Mouse (Mus musculus): ENCODE results near the gene Ncf1. TPM values are rescaled to one million over a fixed set of nuclear protein-coding genes. Genes with fewer than 3 reads are reported as not detected.

Gene Ncf1
- polyA plus RNA-seq, 1 experiment from 2014 or later, result 2.1 TPM

- no peak for TF ChIP-seq CTCF (IDR thresholded peaks at IDR 0.05; ENCODE audit: low read depth)
- no peak overlapping the region for H3K4me3 ChIP-seq (ENCODE audit: low read depth, low read length)
- H3K27ac ChIP-seq (ENCODE audit: low read depth, low read length), result no peak overlapping the region
- no peaks in the 10 kb centered on the region for H3K9me3 ChIP-seq (ENCODE audit: control insufficient read depth)
- no peaks in the 10 kb centered on the region for H3K27me3 ChIP-seq (replicated peaks; ENCODE audit: control insufficient read depth, insufficient read depth, low read length)
- no peak overlapping the region for H3K9ac ChIP-seq (ENCODE audit: low read depth, low read length)
- H3K36me3 ChIP-seq (ENCODE audit: control insufficient read depth, insufficient read depth), result peaks cover 9% of the 10 kb centered on the region; the same call in 1 of the 2 replicates
- ATAC-seq, result no peak
- WGBS, result 67% methylated on average over 12 of the region's 12 CpGs
- no peak overlapping the region for H3K4me2 ChIP-seq (replicated peaks; ENCODE audit: low read depth)
- no peaks in the 10 kb centered on the region for H3K4me1 ChIP-seq (replicated peaks; ENCODE audit: control insufficient read depth, insufficient read depth, low read length)
Observed at GRCm38 (mm10) chr5:134214021-134214806, 15.2 kb downstream of the Ncf1 start.

DNA sequence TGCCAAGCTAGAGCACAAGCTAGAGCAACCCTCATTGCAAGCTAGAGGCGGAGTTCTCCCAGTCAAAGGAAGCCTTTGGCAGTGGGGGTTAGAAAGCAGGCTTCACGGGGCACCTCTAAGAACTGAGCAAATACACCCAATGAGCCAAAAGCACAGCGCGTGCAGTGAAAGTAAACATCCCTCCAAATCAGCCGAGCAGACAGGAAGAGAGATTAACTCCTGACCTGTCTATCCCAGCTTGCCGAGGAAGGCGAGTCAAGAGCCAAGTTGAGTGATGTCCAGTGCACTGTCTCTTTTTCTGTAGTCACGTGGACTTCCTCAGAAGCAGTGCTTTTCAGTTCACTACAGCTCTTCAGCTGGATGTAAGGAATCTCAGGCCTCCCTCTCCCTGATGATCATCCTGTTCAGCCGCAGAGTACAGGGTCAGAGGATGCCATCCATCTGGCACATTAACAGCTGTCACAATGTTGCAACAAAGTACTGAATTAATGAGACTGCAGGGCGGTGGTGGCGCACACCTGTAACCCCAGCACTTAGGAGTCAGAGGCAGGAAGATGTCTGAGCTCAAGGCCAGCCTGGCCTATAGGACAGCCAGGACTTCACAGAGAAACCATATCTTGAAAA, 19.4 kb downstream of the Ncf1 start:
- Histone ChIP-seq H3K36me3 (ENCODE audit: control insufficient read depth, insufficient read depth) (peaks cover 4% of the 10 kb centered on the region; the same call in 1 of the 2 replicates), H3K4me2 (replicated peaks; ENCODE audit: low read depth) (no peak overlapping the region), H3K27me3 (replicated peaks; ENCODE audit: control insufficient read depth, insufficient read depth, low read length) (no peaks in the 10 kb centered on the region), H3K9ac (ENCODE audit: low read depth, low read length) (no peak overlapping the region), H3K4me3 (ENCODE audit: low read depth, low read length) (no peak overlapping the region), H3K9me3 (ENCODE audit: control insufficient read depth) (no peaks in the 10 kb centered on the region), H3K4me1 (replicated peaks; ENCODE audit: control insufficient read depth, insufficient read depth, low read length) (no peaks in the 10 kb centered on the region), H3K27ac (ENCODE audit: low read depth, low read length) (no peak overlapping the region)
- 21% methylated on average over 11 of the region's 11 CpGs for WGBS
- no peak for ATAC-seq
- TF ChIP-seq CTCF (IDR thresholded peaks at IDR 0.05; ENCODE audit: low read depth), result no peak

GRCm38 (mm10) chr5:134206721-134207120, 22.7 kb downstream of the Ncf1 start:
- Histone ChIP-seq H3K9me3 (ENCODE audit: control insufficient read depth) (no peaks in the 10 kb centered on the region), H3K4me3 (ENCODE audit: low read depth, low read length) (no peak overlapping the region)
- no peak for ATAC-seq

DNA sequence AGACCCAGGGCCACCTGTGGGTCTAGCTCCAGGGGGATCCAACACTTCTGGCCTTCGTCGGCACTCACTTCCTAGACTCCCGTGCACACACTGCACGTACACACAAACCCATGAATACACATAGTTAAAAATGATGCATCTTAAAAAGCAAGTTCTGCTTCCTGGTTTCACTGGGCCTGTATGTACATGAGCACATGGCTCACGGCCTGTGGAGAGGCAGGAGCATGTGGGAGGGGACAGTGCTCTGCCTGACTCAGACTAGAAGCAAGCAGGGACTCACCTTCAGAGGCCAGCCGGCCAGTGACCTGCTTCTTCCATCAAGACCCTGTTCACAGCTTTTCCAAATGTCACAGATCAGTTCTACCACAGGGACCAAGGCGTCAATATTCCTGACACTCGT, 35.8 kb downstream of the Ncf1 start:
- Histone ChIP-seq H3K27me3 (replicated peaks; ENCODE audit: control insufficient read depth, insufficient read depth, low read length) (no peaks in the 10 kb centered on the region), H3K4me2 (replicated peaks; ENCODE audit: low read depth) (no peak overlapping the region), H3K9me3 (ENCODE audit: control insufficient read depth) (no peaks in the 10 kb centered on the region), H3K9ac (ENCODE audit: low read depth, low read length) (no peak overlapping the region), H3K27ac (ENCODE audit: low read depth, low read length) (no peak overlapping the region), H3K4me3 (ENCODE audit: low read depth, low read length) (no peak overlapping the region), H3K36me3 (ENCODE audit: control insufficient read depth, insufficient read depth) (peaks cover 17% of the 10 kb centered on the region; the same call in 1 of the 2 replicates), H3K4me1 (replicated peaks; ENCODE audit: control insufficient read depth, insufficient read depth, low read length) (no peaks in the 10 kb centered on the region)
- TF ChIP-seq CTCF (IDR thresholded peaks at IDR 0.05; ENCODE audit: low read depth), result no peak
- WGBS, result 85% methylated on average over 8 of the region's 8 CpGs
- no peak for ATAC-seq

More at GRCm38 (mm10) chr5:134206721-134207120, 22.7 kb downstream of the Ncf1 start:
- WGBS, result 76% methylated on average over 10 of the region's 10 CpGs
- Histone ChIP-seq H3K27ac (ENCODE audit: low read depth, low read length) (no peak overlapping the region), H3K27me3 (replicated peaks; ENCODE audit: control insufficient read depth, insufficient read depth, low read length) (no peaks in the 10 kb centered on the region), H3K4me1 (replicated peaks; ENCODE audit: control insufficient read depth, insufficient read depth, low read length) (no peaks in the 10 kb centered on the region), H3K9ac (ENCODE audit: low read depth, low read length) (no peak overlapping the region), H3K36me3 (ENCODE audit: control insufficient read depth, insufficient read depth) (no peaks in the 10 kb centered on the region; the same call in 1 of the 2 replicates), H3K4me2 (replicated peaks; ENCODE audit: low read depth) (no peak overlapping the region)
- no peak for TF ChIP-seq CTCF (IDR thresholded peaks at IDR 0.05; ENCODE audit: low read depth)

GRCm38 (mm10) chr5:134188571-134188970, 40.9 kb downstream of the Ncf1 start:
- Histone ChIP-seq H3K4me2 (replicated peaks; ENCODE audit: low read depth) (no peak overlapping the region), H3K4me1 (replicated peaks; ENCODE audit: control insufficient read depth, insufficient read depth, low read length) (0 out of 2 replicates have a peak, but pooled peaks cover under 1% of the 10 kb centered on the region), H3K9me3 (ENCODE audit: control insufficient read depth) (no peaks in the 10 kb centered on the region), H3K27ac (ENCODE audit: low read depth, low read length) (no peak overlapping the region), H3K36me3 (ENCODE audit: control insufficient read depth, insufficient read depth) (peaks cover 3% of the 10 kb centered on the region; the same call in 1 of the 2 replicates), H3K4me3 (ENCODE audit: low read depth, low read length) (no peak overlapping the region), H3K27me3 (replicated peaks; ENCODE audit: control insufficient read depth, insufficient read depth, low read length) (no peaks in the 10 kb centered on the region), H3K9ac (ENCODE audit: low read depth, low read length) (no peak overlapping the region)
- TF ChIP-seq CTCF (IDR thresholded peaks at IDR 0.05; ENCODE audit: low read depth), result no peak
- no peak for ATAC-seq
- 65% methylated on average over 7 of the region's 7 CpGs for WGBS

DNA sequence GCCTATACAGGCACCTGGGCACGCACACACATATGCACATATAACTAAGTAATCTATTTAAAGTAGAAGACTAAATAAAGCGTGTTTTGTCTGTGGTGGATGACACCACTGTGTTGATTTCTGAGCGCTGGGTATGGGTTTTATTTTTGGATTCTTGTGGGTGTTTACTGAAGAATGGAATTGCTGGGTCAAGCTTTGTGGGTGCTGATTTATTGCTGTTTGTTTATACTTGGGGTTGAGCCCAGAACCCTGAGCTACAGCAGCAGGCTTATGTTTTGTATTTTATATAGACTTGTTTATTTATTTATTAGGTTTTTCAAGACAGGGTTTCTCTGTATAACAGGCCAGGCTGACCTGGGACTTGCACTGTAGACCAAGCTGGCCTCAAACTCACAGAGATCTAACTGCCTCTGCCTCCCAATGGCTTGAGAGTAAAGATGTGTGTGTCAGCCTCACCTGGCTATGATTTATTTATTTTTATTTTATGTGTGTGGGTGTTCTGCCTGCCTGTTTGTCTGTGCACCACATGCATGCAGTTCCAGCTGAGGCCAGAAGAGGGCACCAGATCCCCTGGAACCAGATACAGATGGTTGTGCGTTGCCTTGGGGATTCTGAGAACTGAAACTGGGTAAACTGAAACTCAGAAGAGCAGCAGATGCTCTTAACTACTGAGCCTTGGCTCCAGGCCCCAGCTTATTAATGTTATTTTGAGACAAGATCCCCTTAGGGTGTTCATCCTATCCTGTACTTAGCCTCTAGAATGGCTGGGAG, 42.3 kb downstream of the Ncf1 start:
- no peaks in the 10 kb centered on the region for H3K27me3 ChIP-seq (replicated peaks; ENCODE audit: control insufficient read depth, insufficient read depth, low read length)
- TF ChIP-seq CTCF (IDR thresholded peaks at IDR 0.05; ENCODE audit: low read depth), result peak; percentile 91
- H3K9ac ChIP-seq (ENCODE audit: low read depth, low read length), result no peak overlapping the region
- no peak overlapping the region for H3K4me2 ChIP-seq (replicated peaks; ENCODE audit: low read depth)
- H3K4me3 ChIP-seq (ENCODE audit: low read depth, low read length), result no peak overlapping the region
- H3K9me3 ChIP-seq (ENCODE audit: control insufficient read depth), result no peaks in the 10 kb centered on the region
- WGBS, result 70% methylated on average over 4 of the region's 4 CpGs
- peaks cover 3% of the 10 kb centered on the region; the same call in 1 of the 2 replicates for H3K36me3 ChIP-seq (ENCODE audit: control insufficient read depth, insufficient read depth)
- H3K27ac ChIP-seq (ENCODE audit: low read depth, low read length), result no peak overlapping the region
- no peak for ATAC-seq
- H3K4me1 ChIP-seq (replicated peaks; ENCODE audit: control insufficient read depth, insufficient read depth, low read length), result 0 out of 2 replicates have a peak, but pooled peaks cover 9% of the 10 kb centered on the region

All from intestine, postnatal 0 days (tissue).